ENCODE assay signal across 10 mouse cellular contexts in genomic region chr6:134171906-134172728, GRCm38 (mm10).
DNase-seq lines count a peak whose midpoint lies in the region; ATAC-seq lines count a peak whose summit lies in the region.
"Had no signal": no experiment of that assay in that cellular context is flagged by ENCODE, and none has a peak within 500 bp of the region (broad histone marks: within the 10 kb centered on the region; RNA-seq: fewer than 3 reads in every experiment).

No protein-coding gene starts in this region.

- H3K27ac ChIP-seq in brown adipose tissue, adult 24 weeks (replicated peaks; ENCODE audit: low read depth, low read length), result peak overlapping the region; percentile 91
- H3K27ac ChIP-seq in heart, embryonic 10.5 days, result peak overlapping the region; percentile 56; the same call in 1 of the 2 replicates
- H3K27ac ChIP-seq in limb, embryonic 10.5 days, result no peak overlapping the region
- H3K27ac ChIP-seq: forebrain, embryonic 13.5 days; midbrain, embryonic 15.5 days had no signal

- H3K4me3 ChIP-seq in brown adipose tissue, adult 24 weeks (ENCODE audit: insufficient read depth, low read depth, low read length), result 0 out of 2 replicates have a peak overlapping the region, but pooled peaks have one; percentile 4
- H3K4me3 ChIP-seq in heart, embryonic 10.5 days, result no peak overlapping the region
- no peak overlapping the region for H3K4me3 ChIP-seq in limb, embryonic 10.5 days
- H3K4me3 ChIP-seq: forebrain, embryonic 13.5 days; midbrain, embryonic 15.5 days had no signal

- peak; percentile 51 to 68 for DNase-seq in kidney, adult 8-10 months
- DNase-seq in kidney, postnatal 14 days, result no peak
- DNase-seq in heart, embryonic 10.5 days (ENCODE audit: low spot score), result no peak
- no peak for DNase-seq in layer of hippocampus, postnatal 10 days (ENCODE audit: low spot score in 2 of 2)
- DNase-seq in limb, embryonic 10.5 days (ENCODE audit: low spot score), result no peak

- H3K36me3 ChIP-seq in heart, embryonic 10.5 days, result no peaks in the 10 kb centered on the region; the same call in 1 of the 2 replicates
- no peaks in the 10 kb centered on the region for H3K36me3 ChIP-seq in limb, embryonic 10.5 days
- H3K36me3 ChIP-seq: midbrain, embryonic 15.5 days had no signal

- no peaks in the 10 kb centered on the region for H3K27me3 ChIP-seq in heart, embryonic 10.5 days (ENCODE audit: insufficient read depth, poor library complexity, severe bottlenecking)
- no peaks in the 10 kb centered on the region for H3K27me3 ChIP-seq in limb, embryonic 10.5 days (ENCODE audit: low read depth, poor library complexity, severe bottlenecking)
- H3K27me3 ChIP-seq: forebrain, embryonic 13.5 days; midbrain, embryonic 15.5 days had no signal

- 74% methylated on average over 17 of the region's 17 CpGs for WGBS in heart, embryonic 10.5 days
- WGBS in limb, embryonic 10.5 days, result 89% methylated on average over 17 of the region's 17 CpGs

- ATAC-seq in megakaryocyte progenitor cell, adult 5-6 weeks (replicated peaks; ENCODE audit: poor library complexity), result peak; percentile 57
- no peak for ATAC-seq in CD4-positive, CD25-positive, alpha-beta regulatory T cell, adult 4 months
- ATAC-seq: forebrain, embryonic 13.5 days; midbrain, embryonic 15.5 days had no signal

- H3K9me3 ChIP-seq in heart, embryonic 10.5 days, result no peaks in the 10 kb centered on the region
- no peaks in the 10 kb centered on the region for H3K9me3 ChIP-seq in limb, embryonic 10.5 days (replicated peaks)
- H3K9me3 ChIP-seq: forebrain, embryonic 13.5 days; midbrain, embryonic 15.5 days had no signal

- peaks cover 19% of the 10 kb centered on the region for H3K4me1 ChIP-seq in brown adipose tissue, adult 24 weeks (ENCODE audit: control insufficient read depth, insufficient read depth, insufficient read length, low read length)
- H3K4me1 ChIP-seq in heart, embryonic 10.5 days, result peaks cover 79% of the 10 kb centered on the region
- peaks cover 30% of the 10 kb centered on the region for H3K4me1 ChIP-seq in limb, embryonic 10.5 days

Comparison
In these comparisons a context has a peak if more than half of its experiments do, and no peak if none do; other contexts are left out.
1. DNase-seq: peak in kidney, adult 8-10 months (2 of 2); none in kidney, postnatal 14 days (single experiment), heart, embryonic 10.5 days (single experiment), layer of hippocampus, postnatal 10 days (0 of 2) and limb, embryonic 10.5 days (single experiment).